Mouse (Mus musculus): ENCODE measurements at regions not wholly inside any gene's neighbourhood (a gene's known extent, or its start where the extent isn't known, plus 50 kb on each side); places are given as distances from the start of the nearest gene placed in this dataset.

DNA sequence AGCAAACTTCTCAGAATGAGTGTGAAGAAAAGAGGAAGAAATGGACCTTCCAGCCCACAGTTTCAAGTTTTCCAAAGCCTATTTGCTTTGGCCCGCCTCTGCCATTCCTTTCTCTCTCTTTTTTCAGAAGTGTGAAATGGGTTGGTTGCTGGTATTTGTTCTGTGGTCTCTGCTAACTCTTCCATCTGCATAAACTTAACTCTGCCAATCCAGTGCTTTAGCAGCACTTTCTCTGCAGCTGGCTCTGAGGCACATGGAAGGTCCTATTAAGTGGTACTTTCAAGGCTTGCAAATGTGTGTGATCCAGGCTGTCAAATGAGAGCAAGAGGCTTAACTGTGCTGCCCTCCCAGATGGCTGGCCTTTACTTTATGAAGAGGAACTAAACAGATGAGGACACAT is 383.6 kb downstream of the Gm826 start:
- DNase-seq: no peak

DNA sequence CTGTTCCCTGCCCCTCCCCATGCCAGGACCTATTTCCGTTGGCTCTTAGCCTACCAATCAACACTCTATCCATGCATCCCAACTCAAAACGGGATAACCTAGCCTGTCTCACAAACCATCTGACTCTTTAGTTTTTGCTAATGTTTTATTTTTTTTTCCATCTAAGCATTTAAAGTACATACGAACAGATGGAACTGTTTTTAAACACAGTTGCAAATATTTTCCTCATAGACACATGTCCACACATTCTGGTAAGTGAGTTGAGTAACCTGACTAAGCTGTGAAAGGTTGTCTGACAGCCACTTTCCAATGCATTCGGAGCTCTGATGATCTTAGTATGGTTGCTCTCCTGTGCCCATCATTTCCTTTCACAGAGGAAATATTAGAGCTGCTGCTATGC is 384.9 kb downstream of the Gm826 start:
- no peak for DNase-seq

DNA sequence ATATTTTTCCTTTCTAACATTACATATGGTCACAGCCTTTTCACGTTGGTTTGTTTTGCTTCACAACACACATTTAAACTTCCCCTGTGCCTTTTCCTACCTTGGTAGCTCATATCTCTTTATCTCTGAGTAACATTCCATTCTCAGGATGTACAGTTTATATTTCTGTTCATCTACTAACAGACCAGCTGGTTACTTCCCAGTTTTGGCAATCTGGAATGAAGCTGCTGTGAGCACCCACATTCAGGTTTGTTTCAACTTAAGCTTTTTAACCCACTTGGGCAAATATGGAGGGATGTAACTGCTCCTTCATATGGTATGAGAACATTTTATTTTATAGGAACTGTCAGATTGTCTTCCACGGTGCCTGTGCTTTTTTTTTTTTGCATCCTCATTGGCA is 403.2 kb downstream of the Gm826 start:
- no peak for DNase-seq

DNA sequence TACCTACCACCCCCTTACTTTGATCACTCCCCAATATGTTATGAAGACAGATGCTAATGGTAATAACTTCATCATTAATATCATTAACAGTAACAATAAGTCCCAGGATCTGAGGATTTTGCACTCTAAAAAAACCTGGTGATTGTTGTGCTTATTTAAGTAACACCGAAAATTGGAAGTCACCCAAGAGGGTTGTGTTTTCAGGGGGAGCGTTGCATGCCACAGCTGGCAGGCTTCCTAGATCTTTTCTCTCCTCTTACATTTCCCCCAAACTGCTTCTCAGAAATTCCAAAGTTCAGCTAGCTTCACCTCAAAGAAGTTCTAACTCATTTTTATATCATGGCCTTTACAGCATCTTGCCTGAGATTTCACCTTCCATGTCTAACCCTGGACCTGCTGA is 444.3 kb downstream of the Gm826 start:
- no peak for DNase-seq

DNA sequence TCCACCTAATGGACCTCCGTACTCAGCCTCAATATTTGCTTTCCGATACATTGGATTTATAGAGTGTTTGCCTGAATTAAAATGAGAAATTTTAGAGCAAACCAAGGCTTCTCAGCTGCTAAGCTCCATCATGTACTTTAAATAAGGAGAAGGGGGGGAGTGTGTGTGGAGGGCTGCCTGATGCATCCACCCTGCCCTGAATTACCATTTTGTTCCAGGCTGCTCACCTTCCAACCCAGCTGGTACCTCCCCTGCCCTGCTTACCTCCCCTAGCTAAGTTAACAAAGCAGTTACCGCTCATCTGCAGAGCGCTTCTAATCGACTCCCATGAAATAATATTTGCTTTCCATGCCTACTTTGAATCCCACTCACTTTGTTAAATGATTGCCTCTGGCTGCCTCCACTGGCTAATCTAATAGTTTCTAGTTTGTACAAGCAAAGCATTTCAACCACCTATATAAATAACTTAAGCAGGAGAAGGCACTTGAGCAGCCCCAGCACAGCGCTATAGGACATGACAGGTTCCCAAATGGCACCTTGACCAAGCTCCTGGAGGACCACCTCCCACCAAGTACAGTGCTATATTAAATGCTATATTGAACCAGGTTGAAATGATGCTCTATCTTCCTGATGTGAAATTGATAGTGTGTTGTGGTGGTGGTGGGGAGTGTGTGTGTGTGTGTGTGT is 449.0 kb downstream of the Gm826 start:
- DNase-seq: no peak

DNA sequence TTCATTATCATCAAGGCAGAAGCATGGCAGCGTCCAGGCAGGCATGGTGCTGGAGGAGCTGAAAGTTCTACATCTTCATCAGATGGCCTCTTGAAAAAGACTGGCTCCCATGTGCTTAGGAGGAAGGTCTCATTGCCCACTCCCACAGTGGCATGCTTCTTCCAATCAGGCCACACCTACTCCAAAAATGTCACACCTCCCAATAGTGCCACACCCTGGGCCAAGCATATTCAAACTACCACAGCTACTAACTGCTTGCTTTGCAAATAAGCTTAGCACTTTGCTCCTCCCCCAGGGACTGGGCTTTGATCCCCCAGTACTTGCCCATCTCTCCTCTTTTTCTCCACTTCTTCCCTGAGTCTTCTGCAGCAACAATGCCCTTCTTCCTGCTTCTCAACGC is 467.0 kb downstream of the Gm826 start:
- DNase-seq: no peak

DNA sequence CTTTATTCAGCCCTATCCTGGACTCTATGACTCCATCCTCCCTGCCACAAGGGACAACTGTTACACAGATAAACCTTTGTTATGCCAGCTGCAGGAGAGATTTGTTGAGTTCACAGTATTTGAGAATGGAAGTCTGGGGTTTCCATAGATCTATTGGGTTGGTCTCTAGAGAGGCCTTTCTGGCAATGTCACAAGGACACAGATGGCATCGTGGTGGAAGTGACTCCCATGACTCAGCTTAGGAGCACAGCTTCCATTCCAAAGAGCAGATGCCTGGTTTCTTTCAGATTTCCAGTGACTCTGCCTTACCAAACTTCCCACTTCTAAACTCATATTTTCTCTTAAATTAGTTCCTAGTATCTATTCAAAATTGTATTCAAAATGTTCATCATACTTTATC is 467.6 kb downstream of the Gm826 start:
- DNase-seq: no peak

DNA sequence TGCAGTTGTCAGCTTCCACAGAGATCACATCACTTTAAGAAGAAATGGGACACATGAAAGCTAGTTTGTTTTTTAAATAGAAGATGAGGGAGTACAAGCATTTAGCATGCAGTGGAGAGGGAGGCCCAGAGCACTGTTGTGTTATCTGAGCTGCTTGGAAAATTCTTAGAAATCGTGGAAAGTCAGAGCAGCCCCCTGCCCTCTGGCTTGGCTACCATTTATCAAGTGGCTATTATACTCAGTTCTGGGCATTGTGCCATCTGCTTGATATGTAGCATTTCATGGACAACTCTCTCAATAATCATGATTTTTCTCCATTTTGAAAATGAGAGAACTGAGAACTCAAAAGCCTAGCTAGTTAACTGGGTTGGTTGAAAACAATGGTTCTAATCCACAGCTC is 470.8 kb downstream of the Gm826 start:
- no peak for DNase-seq

DNA sequence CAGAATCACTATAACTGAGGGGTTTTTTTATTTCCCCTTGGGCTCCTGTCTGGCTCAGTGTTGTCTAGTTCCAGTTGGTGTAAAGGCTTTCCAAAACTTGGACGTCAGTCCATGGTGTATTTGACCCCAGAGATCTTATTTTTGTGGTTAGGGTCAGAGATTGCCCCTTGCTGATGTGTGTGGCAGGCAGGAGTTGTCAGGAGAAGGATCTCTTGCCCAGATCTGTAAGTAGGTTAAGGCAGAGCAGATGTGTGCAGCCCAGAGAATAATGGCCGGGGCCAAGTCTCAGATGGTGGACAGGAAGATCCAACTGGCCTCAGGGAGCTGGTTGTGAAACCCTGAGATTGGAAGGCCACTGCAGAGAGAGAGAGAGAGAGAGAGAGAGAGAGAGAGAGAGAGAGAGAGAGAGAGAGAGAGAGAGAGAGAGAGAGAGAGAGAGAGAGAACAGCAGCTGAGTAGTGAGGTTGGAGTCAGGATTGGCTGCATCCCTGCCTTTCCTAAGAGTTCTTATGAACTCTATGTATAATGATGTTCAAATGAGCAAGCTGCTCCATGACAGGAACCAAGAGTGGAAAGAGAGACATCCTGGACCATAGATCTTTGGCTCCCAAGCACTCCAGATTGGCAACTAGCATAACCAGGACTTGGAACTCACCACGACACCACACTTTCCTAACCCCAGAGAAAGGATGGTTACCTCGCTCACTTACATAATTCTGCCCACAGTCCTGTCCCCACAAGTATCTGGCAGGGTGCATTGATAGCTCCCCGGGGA is 479.9 kb downstream of the Gm826 start:
- no peak for DNase-seq

DNA sequence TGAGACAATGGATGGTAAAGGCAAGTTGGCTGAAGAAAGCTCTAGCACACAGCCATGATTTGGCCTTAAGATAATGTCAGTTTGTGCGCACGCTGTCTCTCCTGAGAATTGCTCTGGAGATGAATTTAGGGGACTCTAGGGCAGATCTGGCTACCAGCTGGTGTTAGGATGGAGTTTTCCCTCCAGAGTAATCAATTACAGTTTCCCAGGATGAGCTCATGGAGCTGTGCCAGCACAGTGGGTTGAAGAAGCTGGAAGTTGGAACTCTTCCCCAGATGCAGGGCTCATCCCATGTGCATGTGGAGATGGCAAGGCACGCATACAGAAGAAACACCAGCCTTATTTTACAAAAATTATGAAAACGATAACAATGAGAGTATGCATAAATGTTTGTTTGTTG is 481.0 kb downstream of the Gm826 start:
- no peak for DNase-seq

DNA sequence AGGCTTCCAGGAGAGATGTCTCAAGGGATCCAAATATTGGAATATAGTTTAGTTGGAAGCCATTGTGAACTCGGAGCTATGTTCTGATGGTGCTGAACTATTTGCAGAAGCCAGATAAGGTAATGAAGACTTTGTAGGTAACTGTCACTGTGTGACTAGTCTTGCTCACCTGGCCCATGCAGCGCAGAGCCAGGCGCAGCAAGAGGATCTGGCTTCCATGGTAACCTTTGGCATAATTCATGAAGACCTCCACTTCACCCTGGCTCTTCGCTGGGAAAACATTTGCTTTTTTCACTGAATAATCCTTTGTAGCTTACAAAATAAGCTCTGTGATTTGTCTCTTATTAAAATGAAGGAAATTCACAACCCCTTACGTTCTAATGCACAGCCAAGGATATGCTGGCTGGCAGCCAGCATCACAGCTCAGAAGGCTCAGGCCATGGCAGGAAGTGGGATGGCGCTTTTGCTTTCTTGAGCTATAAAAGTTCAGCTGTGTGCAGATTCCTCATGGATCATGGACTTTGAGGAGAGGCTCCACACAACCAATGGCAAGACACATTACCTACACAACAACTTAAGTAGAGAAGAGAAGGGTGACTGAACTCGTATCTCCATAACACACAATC is 501.4 kb downstream of the Gm826 start:
- no peak for DNase-seq

DNA sequence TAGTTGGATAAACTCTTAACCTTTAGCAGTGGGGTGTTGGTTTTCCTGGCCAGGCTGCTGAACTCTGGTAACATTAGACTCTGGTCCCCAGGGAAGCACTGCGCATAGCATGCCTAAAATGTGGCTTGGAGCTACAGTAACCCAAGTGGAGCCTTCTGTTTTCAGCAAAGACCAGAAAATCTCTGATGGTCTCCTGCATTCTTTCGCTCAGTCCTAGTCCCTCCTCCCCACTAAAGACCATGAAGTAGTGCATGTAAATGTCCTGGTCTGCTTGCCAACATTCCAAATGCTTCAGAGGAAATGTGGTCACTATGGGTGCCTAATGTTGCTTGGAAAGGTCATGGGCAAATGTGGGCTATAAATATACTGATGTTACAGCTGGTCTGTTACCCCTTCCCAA is 507.5 kb downstream of the Gm826 start:
- peak; percentile 7 for DNase-seq

DNA sequence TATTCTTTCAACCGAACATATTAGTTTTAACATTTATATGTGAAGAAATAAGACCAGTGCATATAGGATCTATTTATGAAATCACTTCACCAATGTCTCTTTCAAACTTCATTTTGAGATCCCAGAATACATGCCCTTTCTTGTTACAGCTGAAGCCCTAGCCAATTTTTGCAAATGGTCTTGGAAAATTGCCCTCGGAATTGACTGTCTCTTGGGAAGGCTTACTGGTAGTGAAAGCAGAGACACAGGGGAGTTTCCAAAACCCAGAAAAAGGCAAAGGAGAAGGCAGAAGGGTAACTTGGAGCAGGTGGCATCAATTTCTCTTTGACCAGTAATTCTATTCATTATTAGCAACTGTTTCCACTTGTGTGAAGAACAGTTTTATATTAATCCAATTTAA is 515.4 kb downstream of the Gm826 start:
- DNase-seq: peak; percentile 3

DNA sequence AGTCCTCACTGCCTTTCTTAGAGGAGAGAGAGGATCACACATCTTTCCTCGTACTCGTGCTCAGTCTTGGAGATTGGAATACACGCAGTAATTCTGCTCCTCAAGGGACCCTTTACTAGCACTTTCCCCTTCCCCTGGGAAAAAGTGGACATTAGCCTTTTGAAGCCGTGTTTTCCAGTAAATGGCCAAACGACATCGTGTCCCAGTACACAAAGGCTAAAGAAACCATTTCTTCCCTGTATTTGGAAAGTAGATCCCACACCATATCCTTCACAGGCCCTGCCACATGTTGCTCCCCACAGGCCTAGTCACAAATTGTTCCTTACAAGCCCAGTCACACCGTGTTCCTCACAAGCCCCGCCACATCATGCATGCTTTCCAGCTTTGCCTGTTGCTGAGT is 517.6 kb downstream of the Gm826 start:
- DNase-seq: no peak
